Mouse (Mus musculus) embryo, embryonic 10.5 days (tissue): ENCODE results near the gene 4933425L06Rik.

ENCODE experiments used
- DNase-seq: peaks from one replicate; pipeline ENCODE4 v3.0.0-alpha.2; 2015; ENCODE audit warnings: low spot score

Gene 4933425L06Rik

DNA sequence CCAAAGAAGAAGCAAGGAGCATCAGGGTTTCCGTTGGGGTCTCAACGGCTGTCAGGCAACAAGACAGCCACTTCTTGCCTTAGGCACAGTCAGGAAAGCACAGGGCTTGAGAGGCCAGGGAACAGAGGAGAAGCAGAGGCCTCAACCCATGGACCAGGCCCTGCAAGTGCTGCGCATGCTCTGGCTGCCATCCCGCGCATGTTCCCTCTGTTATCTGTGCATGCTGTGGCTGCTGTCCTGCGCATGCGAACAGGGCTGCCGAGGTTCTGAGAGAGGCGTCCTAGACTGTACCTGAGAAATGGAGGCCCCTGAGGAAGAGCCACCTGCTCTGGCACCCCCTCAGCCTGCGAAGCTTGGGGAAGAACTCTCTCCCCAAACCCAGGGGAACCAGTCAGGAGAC lies at the start of gene 4933425L06Rik:
Gene 4933425L06Rik (plus strand): TSS at position 261 of the 400 bp plus-strand sequence.
- DNase-seq: no peak

DNA sequence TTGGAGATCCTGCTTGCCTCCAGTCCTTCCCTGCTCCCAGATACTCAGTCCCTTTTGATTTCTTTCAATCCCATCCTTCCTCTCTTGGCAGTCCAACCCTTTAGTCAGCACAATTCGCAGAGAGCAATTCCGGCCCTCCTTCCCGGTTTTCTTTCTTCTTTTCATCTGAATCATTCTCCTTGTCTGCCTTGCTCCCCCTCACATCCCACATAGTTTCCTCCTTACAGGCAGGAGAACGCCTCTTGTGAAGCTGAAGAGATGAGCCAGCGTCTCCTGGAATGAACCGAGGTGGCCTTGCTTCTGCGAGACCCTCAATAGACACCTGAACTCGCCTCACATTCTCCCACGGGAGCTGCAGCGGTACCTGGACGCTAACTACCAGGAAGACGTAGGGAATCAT lies 44.1 kb upstream of the 4933425L06Rik start:
- DNase-seq: no peak

DNA sequence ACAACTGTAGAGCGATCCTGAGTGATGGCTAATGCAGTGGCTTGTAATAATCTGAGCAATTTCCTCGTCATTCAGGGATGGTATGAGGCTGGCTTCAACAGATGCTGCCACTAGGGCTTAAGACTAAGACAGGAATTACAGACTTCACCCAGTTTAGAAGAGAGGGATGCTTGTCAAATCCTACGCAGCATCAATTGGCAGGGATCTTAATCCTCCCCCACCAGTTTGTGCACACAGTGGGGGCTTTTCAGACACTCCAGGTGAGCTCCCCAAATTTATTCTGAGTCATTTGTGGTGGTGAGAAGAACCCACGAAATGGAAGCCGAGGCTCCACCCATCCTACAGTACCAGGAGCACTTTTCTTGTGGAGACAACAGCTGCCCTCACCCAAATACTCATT lies 43.6 kb upstream of the 4933425L06Rik start:
- no peak for DNase-seq

DNA sequence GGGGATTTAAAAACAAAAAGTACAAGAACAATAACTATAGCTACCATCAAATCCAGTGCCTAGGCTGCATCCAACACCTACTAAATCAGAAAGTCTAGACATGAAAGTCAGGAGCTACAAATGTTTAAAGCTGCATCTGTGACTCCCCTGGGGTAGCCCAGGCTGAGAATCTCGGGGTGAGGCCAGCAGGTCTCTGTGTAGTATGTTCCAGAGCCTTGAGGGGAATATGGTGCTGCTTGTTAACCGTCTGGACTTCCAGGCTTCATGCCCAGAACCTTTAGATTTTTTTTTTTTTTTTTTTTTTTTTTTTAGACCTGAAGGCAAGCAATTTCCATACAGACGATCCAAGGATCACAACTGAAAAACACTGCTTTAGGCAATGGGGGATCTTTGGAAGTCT lies 38.0 kb upstream of the 4933425L06Rik start:
- DNase-seq: no peak

DNA sequence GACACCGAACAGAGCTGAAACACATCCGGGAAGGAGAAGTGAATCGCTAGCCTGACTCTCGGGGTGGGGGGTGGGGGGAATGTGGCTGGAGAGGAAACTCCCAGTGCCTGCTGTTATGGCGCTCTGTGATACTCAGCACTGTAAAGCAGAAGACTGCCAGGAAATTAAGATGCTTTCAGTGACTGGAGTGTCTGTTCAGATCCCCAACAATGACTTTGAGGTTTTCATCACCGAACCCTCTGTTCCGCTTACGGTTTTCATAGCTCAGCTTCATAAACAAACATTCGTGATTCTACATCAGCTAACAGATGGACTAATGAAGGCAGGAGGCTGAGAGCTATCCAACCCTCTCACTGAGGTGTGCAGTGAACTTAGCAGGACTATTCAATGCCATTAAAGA lies 34.5 kb upstream of the 4933425L06Rik start:
- DNase-seq: no peak

DNA sequence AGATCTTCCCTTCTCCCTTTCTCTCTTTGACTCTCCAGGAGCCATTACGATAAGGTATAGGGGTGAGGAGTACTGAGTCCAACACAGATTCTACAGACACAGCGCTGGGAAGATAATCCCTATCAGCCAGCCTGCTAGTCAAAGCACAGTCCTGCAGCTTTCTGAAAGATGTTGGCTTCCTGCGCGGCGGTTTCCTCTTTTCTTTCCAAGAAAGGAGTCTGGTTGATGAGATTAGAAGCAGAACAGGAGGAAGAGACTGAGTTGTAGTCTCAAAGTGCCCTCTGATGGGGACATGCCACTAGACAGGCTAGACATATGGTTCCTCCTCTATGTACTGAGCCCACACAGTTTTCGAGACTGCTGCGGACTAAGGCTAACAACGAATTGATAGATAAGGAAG lies 33.3 kb upstream of the 4933425L06Rik start:
- DNase-seq: no peak

DNA sequence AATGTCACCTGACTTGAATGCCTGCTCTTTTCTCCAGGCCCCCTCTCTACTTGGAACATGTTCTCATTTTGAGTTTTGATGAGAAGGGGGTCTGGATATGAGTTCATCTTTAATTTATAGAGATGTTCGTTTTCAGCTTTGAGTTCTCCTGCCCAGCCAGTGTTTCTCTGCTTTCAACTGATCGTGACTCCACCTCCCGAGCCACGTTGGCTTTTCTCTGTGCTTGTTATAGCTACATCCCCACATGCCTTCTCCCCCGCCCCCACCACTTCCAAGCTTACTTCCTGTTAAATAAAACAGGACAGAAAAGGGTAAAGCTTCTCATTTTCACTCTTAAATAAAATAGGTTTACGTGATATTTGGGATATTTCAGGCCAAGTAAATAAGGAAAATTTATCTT lies 30.5 kb upstream of the 4933425L06Rik start:
- DNase-seq: no peak

DNA sequence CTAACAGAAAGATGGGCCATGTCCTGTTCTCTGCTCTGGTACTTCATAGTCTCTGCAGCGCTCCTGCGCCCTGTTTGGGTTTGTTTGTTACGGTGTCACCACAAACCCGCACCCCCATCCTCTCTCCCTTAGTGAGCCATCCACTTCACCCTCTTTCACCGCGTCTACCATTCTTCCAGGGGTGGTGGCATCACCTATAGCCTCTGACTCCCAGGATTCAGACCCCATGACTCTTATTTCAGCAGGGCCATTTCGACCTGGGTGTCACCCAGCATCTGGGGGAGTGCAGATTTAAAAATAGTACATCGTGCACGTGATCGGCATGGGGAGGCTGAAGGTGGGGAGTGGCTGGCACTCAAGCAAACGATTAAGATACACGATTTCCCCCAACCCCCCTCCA lies 28.3 kb upstream of the 4933425L06Rik start:
- peak; percentile 27 for DNase-seq

DNA sequence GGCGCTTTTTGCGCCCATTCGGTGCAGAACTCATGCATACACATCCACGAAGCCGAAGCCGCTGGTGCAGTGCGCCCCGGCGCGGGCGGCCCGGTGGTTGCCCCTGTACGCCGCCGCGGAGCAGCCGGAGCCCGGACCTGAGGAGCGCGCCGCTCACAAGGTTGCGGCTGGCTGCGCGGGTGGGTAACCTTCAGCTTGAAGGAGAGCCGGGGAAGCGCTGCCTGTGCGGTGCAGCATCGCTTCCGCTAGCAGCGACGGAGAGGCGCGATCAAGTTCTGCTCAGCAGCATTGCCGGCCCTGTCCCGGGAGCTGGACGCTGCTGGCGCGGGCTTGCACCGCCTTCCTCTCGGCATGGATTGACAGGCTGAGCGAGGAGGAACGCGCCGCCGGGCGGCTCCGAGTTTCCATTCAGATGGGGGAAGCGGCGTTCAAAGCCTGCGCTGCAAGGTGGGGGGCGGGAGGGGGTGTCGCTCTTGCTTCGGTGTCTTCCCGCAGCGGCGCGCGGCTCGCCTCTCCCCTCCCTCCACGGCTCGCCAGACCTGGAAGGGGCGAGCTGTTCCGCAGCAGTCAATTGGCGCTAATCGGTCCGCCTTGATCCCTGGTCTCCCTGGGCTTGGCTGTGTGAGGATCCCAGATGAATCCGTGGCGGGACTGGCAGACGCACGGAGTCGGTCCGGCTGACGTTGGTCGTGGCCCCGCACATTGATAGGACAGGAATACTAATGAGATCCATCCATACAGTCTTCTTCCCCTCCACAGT lies 27.6 kb upstream of the 4933425L06Rik start, which contains the start of gene Rgs7bp:
Gene Rgs7bp (minus strand): TSS at position 750 of the 760 bp plus-strand sequence.
- peak; percentile 74 for DNase-seq

DNA sequence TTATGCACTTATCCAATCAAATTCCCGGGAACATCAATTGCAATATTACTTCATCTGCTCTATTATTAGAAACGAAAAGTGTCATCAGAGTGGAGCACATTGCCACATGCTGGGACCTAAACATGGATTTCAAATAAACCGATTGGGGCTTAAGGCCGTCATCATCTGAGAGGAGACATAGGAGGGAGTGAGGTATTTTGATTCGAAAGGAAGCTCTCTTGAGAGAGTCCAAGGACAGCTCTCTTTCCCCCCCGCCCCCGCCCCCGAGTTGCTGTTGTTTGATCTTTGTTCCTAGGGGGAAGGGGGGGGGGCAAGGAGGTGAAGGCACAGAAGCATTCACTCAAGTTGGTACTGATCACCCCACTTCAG lies 27.0 kb upstream of the 4933425L06Rik start:
- no peak for DNase-seq

DNA sequence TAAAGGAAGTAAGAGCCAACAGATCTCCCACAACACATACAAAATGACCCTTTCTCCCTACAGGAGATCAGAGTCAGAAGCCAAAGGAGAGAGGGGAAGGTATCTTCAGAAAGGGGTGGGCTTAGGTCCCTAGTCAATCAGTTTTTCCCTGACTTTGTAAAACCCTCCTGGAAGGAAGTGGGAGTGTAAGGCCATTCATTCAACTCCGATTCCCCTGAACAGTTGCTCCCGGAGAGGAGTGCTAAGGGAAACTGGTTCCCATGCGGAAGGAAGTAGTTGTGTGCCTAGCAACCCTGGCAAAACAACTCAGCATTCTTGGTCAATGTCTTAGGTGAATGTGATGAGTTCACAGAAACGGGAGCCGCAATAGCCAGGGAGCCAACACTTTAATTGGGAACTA lies 26.5 kb upstream of the 4933425L06Rik start:
- peak; percentile 54 for DNase-seq

DNA sequence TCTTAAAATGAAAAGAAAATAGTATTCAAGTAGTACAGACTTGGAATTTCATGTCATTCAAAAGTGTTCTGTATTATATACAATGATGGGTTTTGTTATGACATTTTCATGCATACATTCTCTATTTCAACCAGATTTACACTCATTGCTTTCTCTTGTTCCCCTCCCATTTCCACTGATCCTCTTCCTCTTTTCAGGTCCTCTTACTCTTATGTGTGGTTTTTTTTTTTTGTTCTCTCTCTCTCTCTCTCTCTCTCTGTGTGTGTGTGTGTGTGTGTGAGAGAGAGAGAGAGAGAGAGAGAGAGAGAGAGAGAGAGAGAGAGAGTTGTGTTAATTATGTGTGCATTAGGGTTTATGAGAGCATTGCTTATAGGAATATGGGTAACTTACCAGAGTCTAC lies 15.8 kb upstream of the 4933425L06Rik start:
- DNase-seq: no peak

DNA sequence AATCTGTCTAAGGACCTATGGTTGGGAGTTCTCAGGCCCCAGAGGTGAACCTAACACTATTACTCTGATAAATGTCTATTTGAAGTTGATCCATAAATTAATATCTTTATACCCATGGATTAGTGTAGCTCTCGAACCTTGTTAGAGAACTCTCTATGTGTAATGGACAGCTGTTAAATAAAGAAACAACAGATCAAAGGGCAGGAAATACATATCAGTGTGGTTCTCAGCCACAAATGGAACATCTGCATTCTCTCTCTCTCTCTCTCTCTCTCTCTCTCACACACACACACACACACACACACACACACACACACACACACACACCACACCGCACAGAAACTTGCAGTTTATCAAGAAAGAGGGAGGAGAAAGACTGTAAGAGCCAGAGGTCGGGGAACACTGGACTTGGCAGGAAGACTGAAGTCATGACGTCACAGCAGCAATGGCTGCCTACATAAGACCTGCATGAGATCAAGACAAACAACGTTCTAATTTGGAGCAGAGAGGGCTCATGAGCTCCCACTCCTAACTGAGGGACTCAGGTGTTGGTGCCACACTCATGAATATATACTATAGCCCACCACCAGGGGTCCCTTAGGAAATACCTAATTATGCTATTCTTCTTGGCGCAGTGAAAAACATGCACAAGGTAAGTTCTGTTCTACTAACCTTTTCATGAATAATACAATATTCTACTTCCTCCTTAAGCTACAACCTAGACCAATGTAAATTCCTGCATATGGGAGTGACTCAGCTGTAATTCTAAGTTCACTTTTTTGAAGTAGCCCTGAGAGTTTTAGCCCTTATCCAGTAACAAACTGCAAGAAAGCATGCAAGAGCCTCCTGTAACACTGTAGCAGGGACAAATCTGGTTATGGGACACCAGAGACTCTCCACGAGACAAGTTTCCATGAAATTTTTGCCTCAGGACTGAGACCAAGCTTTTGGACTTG lies 14.8 kb upstream of the 4933425L06Rik start:
- no peak for DNase-seq

DNA sequence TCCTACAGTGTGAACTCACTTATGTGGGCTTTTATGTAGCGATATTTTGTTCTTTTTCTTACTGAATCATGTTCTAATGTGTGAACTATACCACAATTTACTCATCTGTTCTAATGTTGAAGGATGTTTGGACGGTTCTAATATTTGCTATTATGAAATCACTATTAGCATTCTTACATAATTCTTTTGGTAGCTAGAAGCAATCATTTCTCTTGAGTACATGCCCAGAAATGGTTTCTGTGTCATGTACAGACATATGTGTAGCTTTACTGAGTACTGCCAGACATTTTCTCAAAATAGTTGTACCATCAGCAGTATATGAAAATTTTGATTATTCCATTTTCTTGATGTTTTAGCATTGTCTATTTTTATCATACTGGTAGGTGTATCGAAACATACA lies 7.4 kb downstream of the 4933425L06Rik start:
- DNase-seq: no peak

DNA sequence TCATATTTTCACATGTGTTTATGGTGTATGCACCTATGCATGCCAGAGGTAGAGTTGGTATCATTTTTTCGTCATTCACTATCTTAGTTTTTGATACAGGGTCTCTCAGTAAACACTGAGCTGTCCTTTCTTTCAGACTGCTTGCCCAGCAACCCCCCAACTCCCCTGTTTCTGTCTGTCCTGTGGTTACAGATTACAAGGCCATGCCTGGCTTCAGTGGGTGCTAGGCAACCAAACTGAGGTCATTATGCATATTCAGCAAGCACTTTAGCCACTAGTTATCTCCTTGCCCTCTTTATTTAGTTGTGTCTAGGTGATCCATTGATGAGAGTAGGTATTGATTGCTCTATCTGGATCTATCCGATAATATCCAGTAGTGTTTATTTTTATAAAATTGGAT lies 14.4 kb downstream of the 4933425L06Rik start:
- DNase-seq: peak; percentile 9

DNA sequence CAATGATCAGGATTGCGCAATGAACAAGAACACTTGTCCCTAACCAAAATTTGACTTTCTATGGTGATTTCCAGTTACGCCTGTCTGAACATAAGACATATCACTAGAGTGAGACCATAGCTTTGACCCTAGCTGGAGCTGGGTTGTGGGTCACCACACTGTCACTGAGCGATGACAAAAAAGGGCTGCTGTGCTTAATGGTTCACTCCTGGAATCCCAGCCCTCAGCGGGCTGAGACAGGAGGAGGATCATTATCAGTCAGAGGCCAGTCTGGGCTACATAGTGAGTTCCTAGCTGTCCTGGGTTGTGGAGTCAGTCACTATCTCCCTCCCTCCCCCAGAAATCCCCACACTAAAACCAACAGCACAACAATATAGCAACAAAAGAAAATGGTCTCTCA lies 18.8 kb downstream of the 4933425L06Rik start:
- DNase-seq: no peak

DNA sequence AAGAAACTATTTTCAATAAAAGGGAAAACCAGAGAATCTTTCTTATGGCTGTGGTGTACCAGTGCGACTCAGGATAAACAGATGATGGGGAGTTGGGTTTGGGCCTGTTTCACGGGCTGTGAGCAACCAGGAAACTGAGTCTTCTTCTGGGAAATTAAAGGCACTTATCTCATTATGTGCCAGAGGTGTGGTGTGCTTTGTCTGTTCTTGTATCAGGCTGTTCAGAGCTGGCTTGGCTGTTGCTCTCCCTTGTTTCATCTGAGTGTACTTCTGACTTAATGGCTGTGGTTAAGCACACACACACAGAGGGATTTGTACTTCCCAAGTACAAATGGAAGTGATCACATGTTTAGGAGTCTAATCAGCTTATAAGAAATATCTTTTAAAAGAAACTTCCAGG lies 22.5 kb downstream of the 4933425L06Rik start:
- no peak for DNase-seq

DNA sequence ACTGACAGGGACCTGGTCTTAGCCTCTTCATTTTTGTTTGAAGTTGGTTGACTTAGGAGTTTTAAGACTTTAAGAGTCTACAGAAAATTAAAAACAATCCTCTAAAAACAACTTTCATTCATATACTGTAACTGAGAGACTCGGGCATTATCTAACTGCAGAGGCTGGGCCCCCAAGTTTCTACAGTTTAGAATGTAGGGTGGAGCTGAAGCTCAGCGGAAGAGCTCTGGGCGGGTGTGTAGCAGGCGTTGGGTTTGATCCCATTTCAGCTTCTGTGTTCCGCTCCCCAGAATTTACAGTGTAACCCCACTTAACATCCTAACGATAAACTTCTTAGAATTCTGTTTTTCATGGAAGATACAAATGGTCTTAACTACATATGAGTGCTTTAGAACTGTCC lies 29.7 kb downstream of the 4933425L06Rik start:
- DNase-seq: no peak

DNA sequence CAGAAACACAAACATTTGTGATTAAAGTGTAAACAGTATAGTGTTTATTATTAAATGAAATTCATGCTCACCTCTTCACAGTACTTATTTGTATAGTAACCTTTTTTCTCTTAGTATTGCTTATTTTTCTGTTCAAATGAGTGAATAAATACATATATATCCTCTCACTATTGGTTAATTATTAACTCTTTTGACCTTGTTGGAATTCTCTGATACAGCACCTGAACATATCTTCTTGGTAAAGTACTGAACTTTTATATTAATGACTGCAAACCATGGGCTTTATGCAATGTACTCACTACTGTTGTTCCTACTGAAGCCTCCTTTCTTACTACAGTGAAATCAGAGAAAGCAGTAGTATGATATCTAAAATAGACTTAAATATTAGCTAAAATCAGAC lies 39.7 kb downstream of the 4933425L06Rik start:
- DNase-seq: no peak

DNA sequence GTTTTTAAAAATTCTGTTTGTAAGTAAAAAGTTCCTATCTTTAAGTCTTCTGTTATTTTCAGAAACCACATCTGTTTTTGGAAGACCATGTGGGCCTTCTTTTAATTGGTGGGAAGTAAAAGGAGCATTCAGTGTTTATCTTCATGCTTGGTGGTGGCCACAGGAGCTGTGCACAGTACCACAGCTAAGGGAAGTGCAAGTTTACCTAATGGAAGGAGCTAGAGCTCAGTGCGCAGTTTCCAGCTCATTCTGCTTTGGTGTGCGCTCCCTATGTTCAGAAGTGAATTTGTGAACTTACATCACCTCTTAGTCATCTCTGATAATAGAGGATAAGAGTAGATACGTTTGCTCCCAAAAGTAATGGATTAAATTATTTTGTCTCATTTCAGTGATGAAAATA lies 40.2 kb downstream of the 4933425L06Rik start:
- DNase-seq: no peak

DNA sequence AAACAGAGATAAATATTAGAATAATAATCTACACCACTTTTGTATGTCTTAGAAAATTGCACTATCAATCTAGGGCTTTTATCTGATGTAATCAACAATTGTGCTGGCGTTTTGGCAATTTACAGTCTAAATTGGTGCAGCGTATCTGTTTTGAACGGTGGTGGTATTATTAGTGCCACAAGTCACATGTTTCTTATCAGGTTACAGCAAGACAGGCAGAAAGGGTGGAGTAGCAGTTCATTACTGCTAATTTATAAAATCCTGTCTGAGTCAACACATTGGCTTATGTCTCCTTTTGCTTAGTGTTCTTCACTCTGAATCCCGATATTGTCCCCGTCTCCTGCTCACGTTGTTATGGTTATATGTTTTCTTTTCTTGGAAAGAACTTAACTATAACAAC lies 48.2 kb downstream of the 4933425L06Rik start:
- no peak for DNase-seq

DNA sequence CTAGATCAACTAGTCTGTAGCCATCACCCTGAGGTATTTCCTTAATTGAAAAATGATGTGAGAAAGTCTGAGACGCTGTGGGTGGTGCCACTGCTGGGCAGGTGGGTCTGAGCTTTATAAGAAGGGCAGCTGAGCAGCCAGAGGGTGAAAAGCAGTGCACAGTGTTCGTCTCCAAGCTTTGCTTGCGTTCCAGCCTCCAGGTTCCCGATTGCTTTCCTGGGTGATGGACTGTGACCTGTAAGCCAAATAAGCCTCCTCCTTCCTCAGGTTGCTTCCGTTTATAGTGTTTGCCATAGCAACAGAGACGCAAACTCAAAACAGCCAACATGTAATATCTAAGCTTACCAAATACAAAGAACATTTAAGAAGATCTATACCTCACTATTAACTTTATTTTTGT lies 50.4 kb downstream of the 4933425L06Rik start:
- no peak for DNase-seq

DNA sequence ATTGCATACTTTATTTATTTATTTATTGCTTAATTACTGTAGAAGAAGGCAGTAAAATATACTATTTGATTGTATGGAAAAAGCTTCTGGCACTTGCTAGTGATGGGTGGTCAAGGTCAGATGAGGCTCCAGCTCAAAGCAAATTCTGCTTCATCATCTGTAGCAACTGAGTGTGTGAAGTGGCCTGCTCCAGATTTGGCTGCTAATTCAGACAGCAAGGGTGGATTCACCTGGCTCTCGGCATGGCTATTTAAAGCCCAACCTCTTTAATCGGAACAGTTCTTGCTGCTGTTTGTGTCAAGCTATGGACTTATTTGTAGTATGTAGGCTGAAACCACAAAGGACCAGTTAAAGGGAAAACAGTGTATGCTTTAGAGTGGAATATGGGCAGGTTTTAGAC lies 50.9 kb downstream of the 4933425L06Rik start:
- no peak for DNase-seq
